Comparison of ENCODE assay signal across 8 mouse cellular contexts in the genomic region with DNA sequence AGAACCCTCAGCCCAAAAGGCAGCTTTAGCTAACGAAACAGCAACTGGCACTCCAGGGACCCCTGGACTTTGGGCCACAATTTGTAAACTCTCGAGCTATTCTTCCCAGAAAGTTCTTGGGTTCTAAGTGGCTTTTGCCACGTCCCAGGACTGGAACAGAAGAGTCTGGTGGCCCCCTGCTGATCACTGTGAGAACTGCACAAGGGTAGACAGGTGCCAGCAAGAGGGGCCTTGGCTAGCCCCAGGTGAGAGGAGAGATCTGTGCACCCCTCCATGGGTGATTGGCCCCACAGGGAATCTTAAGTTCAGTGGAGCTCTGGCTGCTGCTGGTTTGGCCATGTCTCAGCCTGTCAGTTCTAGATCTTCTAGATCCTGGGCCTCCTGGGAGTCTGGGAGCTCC. TPM values are rescaled to one million over a fixed set of nuclear protein-coding genes. Genes with fewer than 3 reads are reported as not detected.
A peak's percentile ranks its signal among the peaks of the same experiment; 100 is the strongest.
DNase-seq lines count a peak whose midpoint lies in the region; ATAC-seq and TF ChIP-seq lines count a peak whose summit lies in the region.

No protein-coding gene starts in this region.

- no peak for ATAC-seq in heart, embryonic 11.5 days (replicated peaks; ENCODE audit: insufficient number of reproducible peaks, low FRiP score, low TSS enrichment)
- ATAC-seq in forebrain, embryonic 14.5 days, result peak; percentile 65; the same call in 1 of the 2 replicates
- ATAC-seq in hindbrain, embryonic 13.5 days (ENCODE audit: low FRiP score), result peak; percentile 49; the same call in 1 of the 2 replicates

- no peak overlapping the region for H3K9ac ChIP-seq in heart, embryonic 11.5 days (ENCODE audit: low read depth, low read length)
- no peak overlapping the region for H3K9ac ChIP-seq in forebrain, embryonic 14.5 days (ENCODE audit: low read length)
- no peak overlapping the region for H3K9ac ChIP-seq in hindbrain, embryonic 13.5 days

- no peaks in the 10 kb centered on the region for H3K27me3 ChIP-seq in heart, embryonic 11.5 days (ENCODE audit: control insufficient read depth, insufficient read depth, low read length)
- H3K27me3 ChIP-seq in forebrain, embryonic 14.5 days (replicated peaks; ENCODE audit: control insufficient read depth, insufficient read depth, low read length), result no peaks in the 10 kb centered on the region
- no peaks in the 10 kb centered on the region for H3K27me3 ChIP-seq in hindbrain, embryonic 13.5 days

- WGBS in heart, embryonic 11.5 days (ENCODE audit: insufficient replicate concordance), result 30% methylated on average over 3 of the region's 3 CpGs
- WGBS in forebrain, embryonic 14.5 days, result 17% methylated on average over 3 of the region's 3 CpGs
- 21% methylated on average over 3 of the region's 3 CpGs for WGBS in hindbrain, embryonic 13.5 days

- peaks cover 3% of the 10 kb centered on the region for H3K4me1 ChIP-seq in heart, embryonic 11.5 days (ENCODE audit: control insufficient read depth, insufficient read depth, low read length)
- H3K4me1 ChIP-seq in bone marrow macrophage, adult 2 months (ENCODE audit: control insufficient read depth, insufficient read depth, low read length), result peaks cover 25% of the 10 kb centered on the region
- no peaks in the 10 kb centered on the region for H3K4me1 ChIP-seq in forebrain, embryonic 14.5 days (ENCODE audit: control insufficient read depth, insufficient read depth, low read length)
- H3K4me1 ChIP-seq in hindbrain, embryonic 13.5 days (replicated peaks), result peaks cover 5% of the 10 kb centered on the region

- TF ChIP-seq POLR2A in bone marrow macrophage, adult 2 months (IDR thresholded peaks at IDR 0.05; ENCODE audit: borderline replicate concordance, low read depth, low read length), result no peak

- peak; percentile 84 for TF ChIP-seq CTCF in bone marrow macrophage, adult 2 months (IDR thresholded peaks at IDR 0.05; ENCODE audit: low read depth, low read length)

- H3K4me2 ChIP-seq in heart, embryonic 11.5 days, result no peak overlapping the region
- no peak overlapping the region for H3K4me2 ChIP-seq in forebrain, embryonic 14.5 days (ENCODE audit: low read length)
- H3K4me2 ChIP-seq in hindbrain, embryonic 13.5 days, result no peak overlapping the region

- intact Hi-C loops in left cerebral cortex, postnatal 4 days (cut with DNase I), result loop anchor here (2.0 to 5.0 kb wide), 2 partner anchors 141 to 372 kb away; partner anchors contain the start of gene Prss56

- peak; percentile 93 for DNase-seq in heart, adult 11 months
- DNase-seq in forebrain, embryonic 14.5 days (ENCODE audit: low spot score), result peak; percentile 74
- DNase-seq in left cerebral cortex, postnatal 4 days, result peak; percentile 60
- peak; percentile 54 for DNase-seq in naive thymus-derived CD4-positive, alpha-beta T cell, adult 2 months (ENCODE audit: low read depth)
- peak; percentile 52 to 82 for DNase-seq in spleen, postnatal 4 days (ENCODE audit: low spot score in 2 of 2)

- H3K4me3 ChIP-seq in heart, embryonic 11.5 days (ENCODE audit: low read depth, low read length), result no peak overlapping the region
- no peak overlapping the region for H3K4me3 ChIP-seq in bone marrow macrophage, adult 2 months (ENCODE audit: insufficient read depth, low read length)
- H3K4me3 ChIP-seq in forebrain, embryonic 14.5 days (ENCODE audit: low read depth, low read length), result no peak overlapping the region
- no peak overlapping the region for H3K4me3 ChIP-seq in hindbrain, embryonic 13.5 days

- no peaks in the 10 kb centered on the region for H3K9me3 ChIP-seq in heart, embryonic 11.5 days (replicated peaks; ENCODE audit: control insufficient read depth, low read length)
- H3K9me3 ChIP-seq in forebrain, embryonic 14.5 days (replicated peaks; ENCODE audit: control insufficient read depth, low read length), result no peaks in the 10 kb centered on the region
- no peaks in the 10 kb centered on the region for H3K9me3 ChIP-seq in hindbrain, embryonic 13.5 days

- H3K36me3 ChIP-seq in heart, embryonic 11.5 days (ENCODE audit: control insufficient read depth, insufficient read depth, low read length), result no peaks in the 10 kb centered on the region
- peaks cover 8% of the 10 kb centered on the region; the same call in 1 of the 2 replicates for H3K36me3 ChIP-seq in forebrain, embryonic 14.5 days (ENCODE audit: control insufficient read depth, insufficient read depth, low read length)
- peaks cover 20% of the 10 kb centered on the region for H3K36me3 ChIP-seq in hindbrain, embryonic 13.5 days

- no peak overlapping the region for H3K27ac ChIP-seq in heart, embryonic 11.5 days (ENCODE audit: low read depth, low read length)
- H3K27ac ChIP-seq in bone marrow macrophage, adult 2 months (ENCODE audit: insufficient read depth, low read depth, low read length), result no peak overlapping the region
- H3K27ac ChIP-seq in forebrain, embryonic 14.5 days (ENCODE audit: low read depth, low read length), result no peak overlapping the region
- no peak overlapping the region for H3K27ac ChIP-seq in hindbrain, embryonic 13.5 days

RNA-seq across cellular contexts. Expression of gene Alppl2, which starts 48.6 kb away (rescaled TPM):
- polyA plus RNA-seq in heart, embryonic 11.5 days (2014; fragmentation: Nextera tagmentation; extraction: Ambion mirVana), result not detected in 2 replicates
- not detected in 2 replicates for polyA plus RNA-seq in bone marrow macrophage, adult 2 months (2012; ENCODE audit: insufficient read depth, insufficient read length, missing spikeins)
- polyA plus RNA-seq in forebrain, embryonic 14.5 days (2014; fragmentation: Nextera tagmentation; extraction: Ambion mirVana), result not detected in 2 replicates
- polyA plus RNA-seq in hindbrain, embryonic 13.5 days (2015; fragmentation: Nextera tagmentation; extraction: Ambion mirVana), result not detected in 2 replicates
- total RNA-seq in left cerebral cortex, postnatal 4 days (2021), result not detected
